Mouse (Mus musculus) monocyte, adult 2 months (primary cell): ENCODE measurements around the gene Gm28230.

Source experiments
- DNase-seq, 2 experiments: peaks; one replicate each; pipeline ENCODE4 v3.0.0; 2022; ENCODE audit warnings: low spot score in 2 of 2, low read depth in 1 of 2

The Gm28230 gene

DNA sequence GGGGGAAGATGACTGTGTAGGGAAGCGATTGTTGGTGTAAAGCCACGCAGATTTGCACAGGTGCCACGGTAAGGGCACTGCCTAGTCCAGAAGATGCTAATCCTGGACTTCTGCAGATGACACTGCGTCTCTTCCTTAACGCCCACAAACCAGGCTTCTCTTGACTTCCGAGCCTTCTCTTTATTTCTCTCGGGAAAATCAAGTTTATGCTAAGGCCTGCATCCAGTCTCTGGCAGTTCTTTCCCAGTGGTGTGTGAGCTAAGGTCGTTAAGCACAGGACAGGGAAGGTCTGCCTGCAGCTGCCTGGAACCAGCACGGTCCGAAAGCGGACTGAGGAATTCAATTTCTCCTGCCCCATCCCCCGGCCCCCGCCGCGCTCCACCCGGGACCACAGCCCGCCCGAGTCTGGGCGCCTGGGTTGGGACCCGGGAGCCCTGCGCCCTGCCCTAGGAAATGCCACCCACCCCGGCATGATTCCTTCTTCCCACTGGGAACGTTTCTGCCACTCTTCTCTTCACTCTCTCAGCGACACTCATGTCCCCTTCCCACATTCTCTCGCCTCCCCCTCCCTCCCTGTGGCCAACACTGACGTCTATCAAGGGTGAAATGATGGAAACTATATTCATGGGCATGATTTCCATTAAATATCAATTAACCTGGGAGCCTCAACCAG, 22.7 kb upstream of the Gm28230 start:
- no peak for DNase-seq

DNA sequence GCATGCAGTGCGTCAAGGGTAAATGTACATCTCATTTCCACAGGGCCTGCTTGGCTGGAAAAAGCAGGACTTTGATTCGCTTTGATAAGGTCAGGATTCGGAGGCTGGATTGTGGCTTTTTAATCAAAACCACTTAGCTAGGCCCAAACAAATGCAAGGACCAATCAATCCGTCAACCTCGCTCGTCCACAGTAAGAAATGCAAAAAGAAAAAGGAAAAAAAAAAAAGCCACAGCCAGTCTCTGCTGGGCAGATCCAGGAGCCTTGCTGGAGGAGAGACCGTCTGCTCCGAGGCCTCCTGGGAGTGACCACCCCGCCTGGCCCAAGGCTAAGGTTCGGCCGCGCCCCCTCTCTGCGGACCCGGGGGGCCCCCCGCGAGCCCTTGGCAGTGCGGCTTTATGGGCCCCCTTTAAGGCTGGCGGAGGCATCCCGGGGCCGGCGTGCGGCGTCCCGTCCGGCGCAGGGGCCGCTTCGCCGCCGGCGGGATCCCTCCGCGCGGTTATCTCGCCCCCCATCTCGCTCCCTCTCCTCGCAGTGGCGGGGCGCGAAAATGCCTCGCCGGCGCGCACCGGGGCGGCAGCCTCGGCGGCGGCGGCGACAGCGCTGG, 22.0 kb upstream of the Gm28230 start, which contains the start of gene Hoxd8:
Hoxd8 (plus strand) TSS at position 223 of the 606 bp plus-strand sequence.
- DNase-seq: no peak

DNA sequence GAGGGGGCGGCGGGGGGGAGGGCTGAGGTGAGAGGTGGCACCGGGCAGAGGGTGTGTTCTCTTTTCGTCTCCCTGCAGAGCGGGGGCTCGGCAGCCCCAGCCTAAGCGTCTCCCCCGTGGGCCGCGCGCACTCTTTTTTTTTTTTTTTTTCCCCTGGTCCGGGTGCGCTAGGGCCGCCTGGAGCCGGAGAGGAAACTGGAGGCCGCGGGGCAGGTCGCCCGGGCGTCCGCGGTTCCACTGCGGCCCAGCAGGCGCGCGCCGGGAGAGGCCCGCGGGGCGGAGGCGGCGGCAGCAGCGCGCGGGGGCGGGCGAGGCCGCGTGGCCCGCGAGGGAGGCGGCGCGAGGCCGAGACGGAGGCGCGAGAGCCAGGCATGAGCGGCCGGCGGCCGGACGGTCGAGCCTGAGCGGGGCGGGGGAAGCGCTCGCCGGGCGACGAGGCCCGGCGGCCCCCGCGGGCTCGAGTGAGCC, 21.5 kb upstream of the Gm28230 start:
- DNase-seq: no peak

DNA sequence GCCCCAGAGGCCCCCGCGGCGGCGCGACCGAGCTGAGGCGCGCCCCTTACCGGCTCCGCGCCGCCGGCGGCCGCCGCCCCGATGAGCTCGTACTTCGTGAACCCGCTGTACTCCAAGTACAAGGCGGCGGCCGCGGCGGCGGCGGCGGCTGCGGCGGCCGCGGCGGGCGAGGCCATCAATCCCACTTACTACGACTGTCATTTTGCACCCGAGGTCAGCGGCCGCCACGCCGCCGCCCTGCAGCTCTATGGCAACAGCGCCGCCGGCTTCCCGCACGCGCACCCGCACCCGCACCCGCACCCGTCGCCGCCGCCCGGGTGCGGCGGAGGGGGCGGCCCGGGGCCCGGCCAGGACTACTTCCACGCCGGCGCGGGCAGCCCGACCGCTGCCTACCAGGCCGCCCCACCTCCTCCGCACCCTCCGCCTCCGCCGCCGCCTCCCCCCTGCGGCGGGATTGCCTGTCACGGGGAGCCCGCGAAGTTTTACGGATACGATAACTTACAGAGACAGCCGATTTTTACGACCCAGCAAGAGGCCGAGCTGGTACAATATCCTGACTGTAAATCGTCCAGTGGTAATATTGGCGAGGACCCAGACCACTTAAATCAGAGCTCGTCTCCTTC, 20.9 kb upstream of the Gm28230 start:
- no peak for DNase-seq

DNA sequence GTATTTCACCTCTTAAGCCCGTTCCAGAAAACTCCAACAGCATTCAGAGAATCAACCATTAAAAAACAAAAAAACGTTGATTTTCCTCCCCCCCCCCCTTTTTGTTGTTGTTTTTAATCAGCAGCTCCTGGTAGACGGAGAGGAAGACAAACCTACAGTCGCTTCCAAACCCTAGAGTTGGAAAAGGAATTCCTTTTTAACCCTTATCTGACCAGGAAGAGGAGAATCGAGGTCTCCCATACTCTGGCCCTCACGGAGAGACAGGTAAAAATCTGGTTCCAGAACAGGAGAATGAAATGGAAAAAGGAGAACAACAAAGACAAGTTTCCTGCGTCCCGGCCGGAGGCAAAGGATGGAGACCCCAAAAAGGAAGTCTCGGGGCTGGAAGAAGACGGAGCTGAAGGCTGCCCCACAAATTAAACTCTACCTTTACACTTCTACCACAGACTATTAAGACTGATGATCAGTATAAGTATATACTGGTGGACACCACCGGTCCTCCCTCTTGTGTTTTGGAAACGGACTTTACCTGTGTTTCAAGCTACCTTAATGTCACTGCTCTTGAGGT, 20.1 kb upstream of the Gm28230 start:
- no peak for DNase-seq

DNA sequence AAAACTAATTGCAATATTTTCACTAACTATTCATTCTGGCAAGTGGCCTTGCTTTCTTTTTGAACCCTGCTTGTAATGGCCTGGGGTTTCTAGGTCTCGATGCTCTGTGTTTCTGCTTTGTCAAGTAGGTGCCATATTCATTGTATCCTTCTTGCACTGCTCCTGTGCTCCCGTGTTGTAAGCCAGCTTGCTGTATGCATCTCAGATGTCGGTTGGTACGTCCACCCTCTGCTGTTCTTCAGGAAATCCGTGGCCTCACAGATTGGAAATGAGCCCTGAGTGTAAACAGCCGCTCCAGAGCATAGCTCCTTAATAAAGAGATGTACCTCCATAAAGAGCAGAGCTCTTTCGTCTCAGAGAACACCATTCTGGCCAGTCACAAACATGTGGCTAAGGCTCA, 18.9 kb upstream of the Gm28230 start:
- DNase-seq: no peak

DNA sequence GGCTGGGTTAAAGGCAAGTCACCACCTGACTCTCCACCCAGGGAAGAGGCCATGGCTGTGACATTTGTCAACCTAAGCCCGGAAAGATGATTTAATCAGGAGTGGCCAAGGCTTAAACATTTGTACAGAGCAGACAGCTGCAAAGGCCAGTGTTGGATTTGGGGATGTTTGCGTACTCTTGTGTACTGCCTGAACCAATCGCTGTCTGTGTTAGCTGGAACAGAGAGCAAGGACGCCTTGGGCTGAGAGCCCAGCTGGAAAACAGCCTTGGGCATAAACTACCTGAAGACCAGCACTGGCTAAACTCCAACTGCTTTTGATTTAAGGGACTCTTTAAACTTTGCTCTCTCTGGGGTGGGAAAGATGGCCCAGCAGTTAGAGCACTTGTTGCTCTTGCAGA, 17.9 kb upstream of the Gm28230 start:
- no peak for DNase-seq

DNA sequence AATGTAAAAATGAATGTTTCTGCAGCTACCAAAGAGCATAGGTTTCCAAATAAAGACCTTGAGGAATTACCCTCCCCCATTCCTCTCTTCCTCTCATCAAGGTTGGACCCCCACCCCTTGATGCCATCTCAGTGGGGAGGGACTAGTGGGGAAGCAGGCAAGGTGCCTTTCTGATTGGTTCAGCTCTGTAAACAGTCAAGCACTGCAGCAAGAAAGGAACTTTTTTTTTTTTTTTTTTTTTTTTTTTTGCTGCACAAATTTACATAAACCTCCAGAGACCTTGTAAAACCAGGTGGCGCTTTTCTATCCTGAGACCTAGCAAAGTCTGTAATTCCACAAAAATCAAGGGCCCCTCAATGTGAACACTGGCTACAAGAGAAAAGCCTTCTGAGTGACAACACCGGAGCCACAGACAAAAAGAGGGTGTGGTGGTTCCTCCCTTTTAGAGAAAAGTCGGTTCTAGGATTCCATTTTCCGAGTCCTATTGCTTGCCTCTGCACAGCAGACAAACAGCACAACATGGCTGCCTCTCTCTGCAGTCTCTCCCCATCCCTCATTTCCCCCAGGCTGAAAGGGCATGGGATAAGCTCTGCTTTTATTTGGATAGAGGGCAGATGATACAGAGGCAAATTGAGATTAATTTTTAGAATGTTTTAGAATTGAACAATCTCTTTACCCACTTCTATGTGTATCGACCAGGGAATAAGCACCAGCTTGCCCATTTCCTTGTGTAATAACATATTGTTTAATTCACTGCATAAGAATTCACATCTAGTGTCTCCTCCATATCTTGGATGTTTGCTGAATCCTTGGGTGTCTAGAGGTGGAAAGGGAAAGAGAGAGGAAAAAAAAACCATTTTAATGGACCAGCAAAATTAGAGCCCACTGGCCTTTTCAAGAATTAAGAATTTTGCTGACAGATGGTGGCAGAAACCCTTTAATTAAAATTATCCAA, 16.8 kb upstream of the Gm28230 start:
- DNase-seq: no peak

DNA sequence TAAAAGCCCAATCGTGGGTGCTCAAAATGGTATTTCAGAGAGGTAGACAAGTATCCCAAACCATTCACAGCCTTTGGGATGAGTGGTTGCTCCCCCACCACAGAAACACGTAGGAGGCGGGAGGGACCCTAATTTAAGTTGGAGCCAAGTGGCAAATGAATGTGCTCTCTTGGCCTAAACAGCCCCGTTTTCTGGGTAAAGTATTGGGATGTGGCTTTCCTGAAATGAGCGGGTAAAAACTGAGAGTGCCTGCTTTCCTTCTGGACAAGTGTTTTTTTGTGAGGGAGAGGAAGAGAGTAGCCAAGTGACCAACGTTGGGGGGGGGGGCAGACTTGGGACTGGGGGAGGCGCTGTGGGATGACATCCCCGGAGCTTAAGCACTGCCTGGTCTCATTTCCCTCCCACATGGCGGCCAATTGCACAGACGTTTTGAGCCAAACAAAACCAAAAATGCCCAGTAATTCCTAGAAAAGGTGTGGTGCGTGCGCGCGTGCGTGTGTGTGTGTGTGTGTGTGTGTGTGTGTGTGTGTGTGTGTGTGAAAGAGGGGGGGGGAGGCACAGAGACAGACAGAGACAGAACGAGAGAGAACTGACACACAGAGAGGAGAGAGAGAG, 15.5 kb upstream of the Gm28230 start:
- DNase-seq: no peak

DNA sequence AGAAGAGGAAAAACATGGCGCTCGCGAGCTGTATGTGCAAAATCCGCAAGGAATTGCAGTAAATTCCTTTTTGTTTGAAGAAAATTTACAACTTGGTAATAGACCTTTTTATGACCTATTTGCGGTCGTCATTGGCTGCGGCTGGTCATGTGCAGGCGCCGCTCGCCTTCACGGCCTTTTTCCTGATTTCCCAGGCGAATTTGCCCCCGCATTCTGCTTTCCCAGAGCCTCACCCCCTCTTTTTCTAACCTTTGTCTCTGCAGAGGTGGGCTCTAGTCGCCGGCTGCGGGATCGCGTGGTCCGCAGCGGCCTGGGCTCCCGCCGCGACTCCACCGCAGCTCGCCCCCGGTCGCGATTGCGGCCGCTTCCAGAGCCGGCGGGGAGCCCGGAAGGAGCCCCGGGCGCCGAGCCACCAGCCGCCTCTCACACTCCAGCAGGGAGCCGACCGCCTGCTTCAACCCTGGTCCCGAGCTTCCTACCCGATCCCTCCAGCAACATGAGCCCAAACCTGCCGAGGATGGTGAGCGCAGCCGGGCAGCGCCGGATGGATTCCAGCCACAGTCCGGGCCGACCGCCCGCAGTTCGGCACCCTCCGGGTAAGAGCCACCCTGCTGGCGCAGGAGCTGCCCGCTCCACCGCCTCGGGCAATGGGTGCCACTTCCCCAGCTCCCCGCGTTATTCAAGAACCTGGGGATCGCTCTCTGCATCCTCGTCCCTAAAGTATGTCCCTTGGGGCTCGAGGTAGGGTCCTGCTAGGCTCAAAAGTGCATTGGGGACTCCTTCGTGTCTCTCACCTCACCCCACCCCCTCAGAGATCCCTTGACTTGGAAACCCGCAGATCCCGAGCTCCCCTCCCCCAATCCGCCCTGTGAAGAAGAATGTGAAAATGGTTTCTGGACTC, 14.6 kb upstream of the Gm28230 start, which contains the start of the genes Hoxd3 and Hoxd4:
Hoxd3 (plus strand) TSS at position 207 of the 901 bp plus-strand sequence.
Hoxd4 (plus strand) TSS at position 209 of the 901 bp plus-strand sequence.
- DNase-seq: no peak

DNA sequence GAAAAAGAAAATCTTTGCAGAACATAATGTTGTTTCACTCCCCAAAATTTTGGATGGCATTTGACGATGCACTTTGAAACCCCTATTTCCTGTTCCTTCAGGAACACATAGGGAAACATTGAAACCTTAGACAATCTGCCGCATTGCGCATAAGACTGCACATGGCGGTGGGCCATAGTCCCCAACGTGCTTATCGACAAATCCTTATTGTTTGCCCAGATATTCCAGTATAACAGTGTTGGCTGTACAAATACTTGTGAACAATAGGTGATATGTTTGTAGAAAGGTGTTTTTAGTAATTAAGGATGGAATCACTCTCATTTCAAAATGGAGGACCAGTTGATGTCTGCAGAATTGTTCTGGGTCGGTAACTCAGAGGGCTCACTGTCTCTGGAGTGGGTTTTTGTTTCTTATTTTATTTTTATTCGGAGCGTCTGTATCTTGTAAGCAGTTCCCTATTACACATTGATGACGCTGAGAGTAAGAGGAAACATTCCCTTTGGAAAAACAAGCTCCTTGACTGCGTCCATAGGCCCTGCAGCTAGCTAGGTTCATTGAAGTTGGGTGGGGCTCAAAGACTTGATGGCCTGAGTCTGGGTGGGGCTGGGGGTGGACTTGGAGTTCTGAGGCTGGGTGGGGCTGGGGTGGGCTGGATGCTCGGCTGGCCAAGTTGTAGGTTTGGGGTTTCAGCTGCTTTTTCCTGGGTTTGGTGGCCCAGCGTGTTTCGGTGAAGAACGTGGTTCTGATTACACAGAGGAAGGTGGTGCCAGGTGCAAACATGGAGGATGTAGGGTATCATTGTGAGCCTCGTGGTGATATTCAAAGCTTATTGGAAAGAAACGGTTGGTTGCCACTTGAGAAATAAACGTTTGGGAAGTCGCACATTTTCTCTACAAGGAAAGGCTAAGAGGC, 13.0 kb upstream of the Gm28230 start:
- DNase-seq: no peak

DNA sequence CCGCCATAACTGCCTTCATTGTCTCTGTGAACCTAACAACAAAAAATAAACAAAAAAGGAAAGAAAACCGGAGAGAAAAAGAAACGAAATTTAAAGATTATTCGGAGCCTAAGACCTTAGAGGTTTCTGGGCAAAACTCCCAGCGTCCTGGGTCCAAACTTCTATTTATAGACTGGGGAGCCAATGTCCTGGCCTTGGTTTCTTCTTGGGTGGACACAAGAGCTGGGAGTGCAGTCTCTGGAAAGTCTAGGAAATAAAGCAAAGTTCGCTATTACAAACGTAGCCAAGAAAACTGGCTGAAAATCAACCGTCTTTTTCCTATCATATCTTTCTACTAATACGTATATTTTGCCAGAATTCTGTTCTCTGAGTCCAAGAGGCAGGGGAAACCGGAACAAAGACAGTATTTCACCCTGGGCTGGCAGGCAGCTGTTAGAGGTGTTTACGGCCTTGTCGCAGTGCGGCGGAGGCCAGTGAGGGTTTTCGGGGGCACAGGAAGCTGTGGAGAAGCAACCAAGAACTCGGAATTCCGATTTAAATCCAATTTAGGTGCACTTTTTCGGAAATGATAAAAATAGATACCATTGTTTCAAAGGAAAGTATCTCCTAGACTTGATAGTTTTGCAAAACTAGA, 12.3 kb upstream of the Gm28230 start:
- DNase-seq: no peak

DNA sequence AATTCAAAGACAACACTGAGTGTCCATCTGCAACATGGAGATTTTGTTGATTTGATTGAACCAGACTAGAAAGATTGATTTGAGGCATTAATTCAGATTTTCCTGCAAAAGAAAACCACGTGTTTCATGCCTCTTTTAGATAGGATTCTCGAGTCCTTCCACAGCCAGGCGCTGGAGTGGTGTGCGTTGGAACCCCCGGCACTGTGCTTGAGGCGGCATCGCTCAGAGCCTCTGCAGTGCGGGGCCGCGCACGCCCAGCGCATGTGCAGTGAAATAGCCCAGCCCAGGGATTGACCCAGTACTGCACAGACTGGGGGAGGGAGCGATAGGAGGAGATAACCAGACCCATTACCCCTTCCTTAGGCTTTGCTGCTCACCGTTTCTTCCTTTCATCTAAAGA, 11.6 kb upstream of the Gm28230 start:
- DNase-seq: no peak

DNA sequence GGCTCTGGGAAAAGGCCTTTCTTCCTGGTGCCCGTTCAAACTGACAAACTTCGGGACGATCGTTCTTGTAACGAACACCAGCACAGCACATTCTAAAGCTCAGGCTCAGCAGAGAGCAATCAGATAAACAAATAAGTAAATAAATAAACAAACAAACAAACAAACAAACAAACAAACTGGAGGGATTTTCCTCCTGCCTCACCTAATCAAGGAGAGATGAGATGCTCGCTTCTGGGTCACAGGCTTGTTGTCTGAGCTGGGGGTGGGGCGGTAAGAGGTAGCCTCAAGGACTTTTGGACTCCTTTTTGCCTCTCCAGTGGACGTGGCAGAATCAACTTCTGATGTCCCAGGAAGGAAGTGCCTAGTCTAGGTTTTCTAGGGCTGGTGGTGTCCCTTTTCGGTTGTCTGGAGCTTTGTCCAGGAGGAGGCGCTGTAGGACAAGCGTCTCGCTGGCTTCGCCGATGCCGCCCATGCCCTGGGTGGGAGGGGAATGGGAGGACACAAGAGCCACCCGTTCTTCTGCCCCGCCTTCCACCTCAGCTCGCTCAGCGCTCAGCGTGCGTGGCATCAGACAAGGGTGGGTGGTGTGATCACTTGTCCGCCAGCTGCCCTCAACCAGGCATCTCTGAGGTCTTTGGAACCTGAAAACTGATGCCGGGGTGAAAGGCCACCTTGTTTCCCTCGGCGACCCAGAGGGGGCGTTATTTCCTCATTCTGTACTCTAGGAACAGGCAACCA, 10.9 kb upstream of the Gm28230 start:
- DNase-seq: peak in 1 of 2 experiments; percentile 31

DNA sequence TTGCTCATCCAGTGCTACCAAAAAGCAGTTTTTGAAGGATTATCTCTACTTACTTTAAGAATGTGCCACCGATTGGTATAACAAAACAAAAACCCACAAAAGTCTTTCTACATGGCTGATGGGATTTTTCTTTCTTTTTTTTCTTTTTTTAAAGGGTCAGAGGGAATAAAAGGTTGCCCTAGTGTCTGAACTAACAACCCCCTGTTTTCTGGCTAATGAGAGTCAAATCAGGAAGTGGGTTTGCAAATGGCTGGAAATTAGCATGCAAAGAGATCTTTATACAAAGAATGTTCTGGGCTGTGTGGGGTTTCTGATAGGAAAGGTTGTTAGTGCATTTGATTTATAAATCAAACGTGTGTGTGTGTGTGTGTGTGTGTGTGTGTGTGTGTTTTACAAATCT, 6.1 kb upstream of the Gm28230 start:
- DNase-seq: no peak

DNA sequence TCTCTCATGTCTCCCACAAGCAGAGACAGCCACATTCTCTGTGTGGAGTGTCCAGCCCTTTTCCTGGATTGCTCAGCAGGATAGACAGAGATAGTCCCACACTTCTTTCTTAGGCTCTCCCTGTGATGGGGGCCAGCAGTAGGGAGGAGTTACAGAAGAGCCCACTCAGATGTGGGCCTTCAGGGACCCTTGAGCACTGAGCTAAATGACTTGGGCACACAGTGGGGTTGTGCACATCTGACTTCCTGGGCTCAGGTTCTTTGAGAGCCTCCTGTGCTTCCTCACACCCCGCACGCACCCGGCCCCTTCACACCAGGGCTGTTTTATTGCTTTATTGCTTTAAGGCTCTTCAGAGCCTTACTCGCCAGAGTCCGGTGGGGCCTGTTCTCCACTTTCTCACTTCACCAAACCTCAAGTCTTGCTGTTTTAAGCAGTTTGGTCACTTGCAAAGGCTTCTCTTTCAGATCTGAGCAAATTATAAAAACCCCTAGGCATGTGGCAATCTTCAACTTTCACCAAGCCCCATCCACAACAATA, 5.5 kb upstream of the Gm28230 start:
- DNase-seq: no peak

DNA sequence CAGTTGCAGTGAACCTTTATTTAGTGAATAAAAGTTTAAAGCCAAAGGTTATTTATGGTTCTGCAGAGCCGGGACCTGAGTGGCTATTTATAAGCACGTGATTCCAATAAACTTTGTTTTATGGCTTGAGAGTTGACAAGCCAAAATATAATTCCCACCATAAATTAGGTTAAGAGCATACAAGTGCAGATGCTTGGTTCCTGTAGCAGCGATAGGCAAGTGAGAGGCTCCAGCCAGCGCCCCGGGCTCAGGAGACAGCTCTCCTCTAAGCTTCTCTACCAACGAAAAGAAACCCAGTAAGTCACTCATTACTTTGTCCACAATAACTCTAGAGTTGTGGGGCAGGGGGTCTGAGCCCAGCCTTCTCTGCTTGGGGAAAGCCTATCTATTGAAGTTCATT, 4.6 kb upstream of the Gm28230 start:
- no peak for DNase-seq
